Mouse (Mus musculus) liver, embryonic 15.5 days (tissue): ENCODE results near the gene Enox1. TPM values are rescaled to one million over a fixed set of nuclear protein-coding genes. Genes with fewer than 3 reads are reported as not detected.

Experiments
- ATAC-seq: fragments of 200-750 bp; cut with Nextera tagmentation; 2 replicates; pipeline ENCODE4 v1.8.0; 2017; ENCODE audit warnings: moderate number of reproducible peaks, mild to moderate bottlenecking, moderate library complexity; ENCODE audit not compliant: insufficient read depth
- H3K27ac ChIP-seq: fragments of 300-500 bp; sonication (generic); replicated peaks from 2 replicates; pipeline ENCODE4 v1.5.1; 2015; ENCODE audit warnings: mild to moderate bottlenecking, inconsistent platforms
- H3K27me3 ChIP-seq: fragments of 300-500 bp; sonication (generic); 2 replicates; pipeline ENCODE4 v1.6.1; 2015; ENCODE audit warnings: mild to moderate bottlenecking, inconsistent platforms
- H3K36me3 ChIP-seq: fragments of 300-500 bp; sonication (generic); replicated peaks from 2 replicates; pipeline ENCODE4 v1.6.1; 2015; ENCODE audit warnings: moderate library complexity, mild to moderate bottlenecking, inconsistent platforms
- H3K4me1 ChIP-seq: fragments of 300-500 bp; sonication (generic); replicated peaks from 2 replicates; pipeline ENCODE4 v1.6.1; 2015; ENCODE audit warnings: inconsistent platforms
- H3K4me2 ChIP-seq: fragments of 300-500 bp; sonication (generic); 2 replicates; pipeline ENCODE4 v1.6.1; 2015; ENCODE audit warnings: moderate library complexity, mild to moderate bottlenecking, inconsistent platforms
- H3K4me3 ChIP-seq: fragments of 300-500 bp; sonication (generic); replicated peaks from 2 replicates; pipeline ENCODE4 v1.5.1; 2015; ENCODE audit warnings: mild to moderate bottlenecking, inconsistent platforms
- H3K9ac ChIP-seq: fragments of 300-500 bp; sonication (generic); 2 replicates; pipeline ENCODE4 v1.6.1; 2015; ENCODE audit warnings: moderate library complexity, mild to moderate bottlenecking, inconsistent platforms
- H3K9me3 ChIP-seq: fragments of 300-500 bp; sonication (generic); replicated peaks from 2 replicates; pipeline ENCODE4 v1.6.1; 2016; ENCODE audit warnings: inconsistent platforms
- WGBS: fragments of 180-500 bp; shearing (Covaris S2); methylation state at CpG from one replicate; pipeline ENCODE4 v1.1.7; 2015; ENCODE audit warnings: mixed read lengths; ENCODE audit not compliant: insufficient replicate concordance; 5-methylcytosine and 5-hydroxymethylcytosine counted together
- polyA plus RNA-seq: library from polyadenylated mRNA; unstranded; fragments of >200 nt; fragmentation: Nextera tagmentation; extraction: Ambion mirVana; gene quantifications from 2 replicates; pipeline ENCODE4 v1.2.1, GENCODE M21; 2015

Gene Enox1
- polyA plus RNA-seq, 1 experiment from 2014 or later: 0.35 TPM

GRCm38 (mm10) chr14:77580106-77580936 lies 423.8 kb downstream of the Enox1 start:
- no peaks in the 10 kb centered on the region for H3K9me3 ChIP-seq
- H3K27me3 ChIP-seq: no peaks in the 10 kb centered on the region
- H3K9ac ChIP-seq: no peak overlapping the region
- WGBS: 50% methylated on average over 14 of the region's 14 CpGs
- H3K36me3 ChIP-seq: no peaks in the 10 kb centered on the region
- H3K4me2 ChIP-seq: no peak overlapping the region
- H3K27ac ChIP-seq: no peak overlapping the region
- no peak overlapping the region for H3K4me3 ChIP-seq
- no peaks in the 10 kb centered on the region for H3K4me1 ChIP-seq
- no peak for ATAC-seq

GRCm38 (mm10) chr14:77580937-77581270 lies 424.3 kb downstream of the Enox1 start:
- no peaks in the 10 kb centered on the region for H3K36me3 ChIP-seq
- H3K4me1 ChIP-seq: no peaks in the 10 kb centered on the region
- no peak overlapping the region for H3K9ac ChIP-seq
- H3K4me2 ChIP-seq: no peak overlapping the region
- H3K27me3 ChIP-seq: no peaks in the 10 kb centered on the region
- 41% methylated on average over 5 of the region's 5 CpGs for WGBS
- ATAC-seq: no peak
- H3K4me3 ChIP-seq: no peak overlapping the region
- H3K27ac ChIP-seq: no peak overlapping the region
- no peaks in the 10 kb centered on the region for H3K9me3 ChIP-seq

- Histone ChIP-seq H3K27me3 (no peaks in the 10 kb centered on the region), H3K27ac (no peak overlapping the region), H3K36me3 (no peaks in the 10 kb centered on the region), H3K9me3 (no peaks in the 10 kb centered on the region), H3K4me3 (no peak overlapping the region), H3K9ac (no peak overlapping the region), H3K4me2 (no peak overlapping the region), H3K4me1 (no peaks in the 10 kb centered on the region)
- WGBS: 62% methylated on average over 6 of the region's 6 CpGs
- no peak for ATAC-seq
These were observed 425.1 kb downstream of the Enox1 start for GRCm38 (mm10) chr14:77581616-77582015.

GRCm38 (mm10) chr14:77584426-77584825 lies 427.9 kb downstream of the Enox1 start:
- no peaks in the 10 kb centered on the region for H3K27me3 ChIP-seq
- H3K9me3 ChIP-seq: no peaks in the 10 kb centered on the region
- no peak overlapping the region for H3K4me2 ChIP-seq
- no peak overlapping the region for H3K4me3 ChIP-seq
- ATAC-seq: no peak
- H3K27ac ChIP-seq: no peak overlapping the region
- no peaks in the 10 kb centered on the region for H3K36me3 ChIP-seq
- no peaks in the 10 kb centered on the region for H3K4me1 ChIP-seq
- H3K9ac ChIP-seq: no peak overlapping the region
- WGBS: 62% methylated on average over 5 of the region's 5 CpGs

- no peaks in the 10 kb centered on the region for H3K27me3 ChIP-seq
- no peaks in the 10 kb centered on the region for H3K36me3 ChIP-seq
- H3K4me1 ChIP-seq: no peaks in the 10 kb centered on the region
- H3K9me3 ChIP-seq: no peaks in the 10 kb centered on the region
- 60% methylated on average over 11 of the region's 11 CpGs for WGBS
- H3K9ac ChIP-seq: no peak overlapping the region
- H3K4me3 ChIP-seq: no peak overlapping the region
- H3K27ac ChIP-seq: no peak overlapping the region
- H3K4me2 ChIP-seq: no peak overlapping the region
- no peak for ATAC-seq
These were observed 428.7 kb downstream of the Enox1 start for GRCm38 (mm10) chr14:77585031-77585800.

- no peak overlapping the region for H3K9ac ChIP-seq
- H3K9me3 ChIP-seq: no peaks in the 10 kb centered on the region
- no peaks in the 10 kb centered on the region for H3K4me1 ChIP-seq
- no peak for ATAC-seq
- H3K4me3 ChIP-seq: no peak overlapping the region
- H3K36me3 ChIP-seq: no peaks in the 10 kb centered on the region
- no peaks in the 10 kb centered on the region for H3K27me3 ChIP-seq
- WGBS: 67% methylated on average over 5 of the region's 5 CpGs
- H3K27ac ChIP-seq: no peak overlapping the region
- no peak overlapping the region for H3K4me2 ChIP-seq
These were observed 429.5 kb downstream of the Enox1 start for GRCm38 (mm10) chr14:77586033-77586432.

GRCm38 (mm10) chr14:77587182-77587581 lies 430.6 kb downstream of the Enox1 start:
- Histone ChIP-seq H3K27ac (no peak overlapping the region), H3K36me3 (no peaks in the 10 kb centered on the region), H3K9ac (no peak overlapping the region), H3K4me2 (peak overlapping the region; percentile 23; the same call in 1 of the 2 replicates), H3K9me3 (no peaks in the 10 kb centered on the region), H3K27me3 (no peaks in the 10 kb centered on the region), H3K4me3 (no peak overlapping the region), H3K4me1 (no peaks in the 10 kb centered on the region)
- WGBS: 54% methylated on average over 5 of the region's 5 CpGs
- ATAC-seq: no peak

- no peaks in the 10 kb centered on the region for H3K36me3 ChIP-seq
- no peak for ATAC-seq
- WGBS: 75% methylated on average over 11 of the region's 11 CpGs
- no peak overlapping the region for H3K4me2 ChIP-seq
- no peaks in the 10 kb centered on the region for H3K4me1 ChIP-seq
- no peaks in the 10 kb centered on the region for H3K9me3 ChIP-seq
- no peak overlapping the region for H3K27ac ChIP-seq
- no peak overlapping the region for H3K4me3 ChIP-seq
- H3K27me3 ChIP-seq: no peaks in the 10 kb centered on the region
- H3K9ac ChIP-seq: no peak overlapping the region
These were observed 436.7 kb downstream of the Enox1 start for GRCm38 (mm10) chr14:77593136-77593838.

GRCm38 (mm10) chr14:77596216-77597175 lies 439.9 kb downstream of the Enox1 start:
- H3K36me3 ChIP-seq: no peaks in the 10 kb centered on the region
- 72% methylated on average over 14 of the region's 14 CpGs for WGBS
- H3K9me3 ChIP-seq: no peaks in the 10 kb centered on the region
- no peaks in the 10 kb centered on the region for H3K27me3 ChIP-seq
- H3K9ac ChIP-seq: no peak overlapping the region
- no peaks in the 10 kb centered on the region for H3K4me1 ChIP-seq
- H3K4me2 ChIP-seq: no peak overlapping the region
- no peak for ATAC-seq
- no peak overlapping the region for H3K27ac ChIP-seq
- H3K4me3 ChIP-seq: no peak overlapping the region

- no peak for ATAC-seq
- Histone ChIP-seq H3K36me3 (no peaks in the 10 kb centered on the region), H3K9me3 (no peaks in the 10 kb centered on the region), H3K27me3 (no peaks in the 10 kb centered on the region), H3K27ac (no peak overlapping the region), H3K4me2 (no peak overlapping the region), H3K9ac (no peak overlapping the region), H3K4me1 (no peaks in the 10 kb centered on the region), H3K4me3 (no peak overlapping the region)
- 59% methylated on average over 14 of the region's 14 CpGs for WGBS
These were observed 442.6 kb downstream of the Enox1 start for GRCm38 (mm10) chr14:77599016-77599704.
